Mouse (Mus musculus): ENCODE results near the gene Lhx5. TPM values are rescaled to one million over a fixed set of nuclear protein-coding genes. Genes with fewer than 3 reads are reported as not detected.

Lhx5 gene
- polyA plus RNA-seq, 1 experiment from 2014 or later, result 63.0 TPM

Other genes with a start within 250 kb of the Lhx5 start
- gene Sdsl, start 41.1 kb downstream of the Lhx5 start, polyA plus RNA-seq (2016; fragmentation: Nextera tagmentation; extraction: Ambion mirVana), result 5.4 and 7.5 TPM in 2 replicates
- gene Sds, start 44.8 kb downstream of the Lhx5 start, polyA plus RNA-seq (2016; fragmentation: Nextera tagmentation; extraction: Ambion mirVana), result not detected in 2 replicates
- 42.0 and 44.7 TPM in 2 replicates for gene Plbd2, start 71.9 kb downstream of the Lhx5 start, polyA plus RNA-seq (2016; fragmentation: Nextera tagmentation; extraction: Ambion mirVana)
- gene Slc8b1, start 79.5 kb downstream of the Lhx5 start, polyA plus RNA-seq (2016; fragmentation: Nextera tagmentation; extraction: Ambion mirVana), result 3.5 and 4.0 TPM in 2 replicates
- gene Tpcn1, start 157.0 kb downstream of the Lhx5 start, polyA plus RNA-seq (2016; fragmentation: Nextera tagmentation; extraction: Ambion mirVana), result 18.4 and 19.2 TPM in 2 replicates
- 1.9 and 2.5 TPM in 2 replicates for gene Iqcd, start 157.3 kb downstream of the Lhx5 start, polyA plus RNA-seq (2016; fragmentation: Nextera tagmentation; extraction: Ambion mirVana)
- 16.8 and 19.2 TPM in 2 replicates for gene Rita1, start 180.9 kb downstream of the Lhx5 start, polyA plus RNA-seq (2016; fragmentation: Nextera tagmentation; extraction: Ambion mirVana)
- gene Ddx54, start 181.0 kb downstream of the Lhx5 start, polyA plus RNA-seq (2016; fragmentation: Nextera tagmentation; extraction: Ambion mirVana), result 53.2 and 53.6 TPM in 2 replicates
- 0.56 and 0.77 TPM in 2 replicates for gene Cfap73, start 202.5 kb downstream of the Lhx5 start, polyA plus RNA-seq (2016; fragmentation: Nextera tagmentation; extraction: Ambion mirVana)
- gene Rasal1, start 217.1 kb downstream of the Lhx5 start, polyA plus RNA-seq (2016; fragmentation: Nextera tagmentation; extraction: Ambion mirVana), result 0.06 and 0.38 TPM in 2 replicates